Mouse (Mus musculus): Measurements from ENCODE around the gene Tmub1. TPM values are rescaled to one million over a fixed set of nuclear protein-coding genes. Genes with fewer than 3 reads are reported as not detected.

Gene Tmub1
- total RNA-seq (2021) = 10 to 100 TPM; 27.2 to 27.3 TPM
- long read RNA-seq, experiment 1, transcript Tmub1-201 (3 exons, 1,333 nt) = major isoform, 68 of 74 reads
- long read RNA-seq, experiment 1, partial matches to known transcripts = 0 of 74 reads
- long read RNA-seq, experiment 1, other reads (novel, unspliced or antisense) = 6 of 74 reads
- long read RNA-seq, experiment 2, transcript Tmub1-201 (3 exons, 1,333 nt) = major isoform, 44 of 52 reads
- long read RNA-seq, experiment 2, partial matches to known transcripts = 5 of 52 reads
- long read RNA-seq, experiment 2, other reads (novel, unspliced or antisense) = 3 of 52 reads

GRCm38 (mm10) chr5:24447624-24448298 lies at the start of gene Tmub1:
Gene Tmub1, minus strand, starts transcription at chr5:24447854.
- peak; percentile 82 to 90 for DNase-seq (ENCODE audit: low spot score in 2 of 2)

DNA sequence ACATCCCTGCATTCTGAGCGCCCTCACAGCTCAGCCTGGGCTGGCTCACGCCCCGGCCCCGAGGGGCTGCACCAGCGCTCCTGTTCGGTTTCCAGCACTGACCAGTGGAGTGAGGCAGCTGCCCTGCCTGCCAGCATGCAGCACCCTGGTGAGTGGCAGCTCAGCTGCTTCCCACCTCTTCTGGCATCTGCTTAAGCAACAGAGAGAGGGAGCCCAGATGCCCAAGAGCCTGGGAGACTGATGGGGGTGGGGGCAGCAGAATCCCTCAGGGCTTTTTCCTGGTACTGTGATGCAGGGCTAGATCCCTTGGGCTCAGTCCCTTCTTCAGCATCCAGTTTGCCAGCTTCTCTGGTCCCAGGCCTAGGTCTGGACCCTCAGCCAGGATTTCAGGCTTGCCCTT lies 49.1 kb upstream of the Tmub1 start:
- DNase-seq (ENCODE audit: low spot score in 2 of 2) = no peak

GRCm38 (mm10) chr5:24495019-24495418 lies 47.4 kb upstream of the Tmub1 start:
- no peak for DNase-seq (ENCODE audit: low spot score in 2 of 2)

- DNase-seq (ENCODE audit: low spot score in 2 of 2) = no peak
Observed at GRCm38 (mm10) chr5:24492546-24493285, 45.1 kb upstream of the Tmub1 start.

GRCm38 (mm10) chr5:24490413-24490920 lies 42.8 kb upstream of the Tmub1 start:
- no peak for DNase-seq (ENCODE audit: low spot score in 2 of 2)

GRCm38 (mm10) chr5:24486738-24487137 lies 39.1 kb upstream of the Tmub1 start:
- DNase-seq (ENCODE audit: low spot score in 2 of 2) = no peak

DNA sequence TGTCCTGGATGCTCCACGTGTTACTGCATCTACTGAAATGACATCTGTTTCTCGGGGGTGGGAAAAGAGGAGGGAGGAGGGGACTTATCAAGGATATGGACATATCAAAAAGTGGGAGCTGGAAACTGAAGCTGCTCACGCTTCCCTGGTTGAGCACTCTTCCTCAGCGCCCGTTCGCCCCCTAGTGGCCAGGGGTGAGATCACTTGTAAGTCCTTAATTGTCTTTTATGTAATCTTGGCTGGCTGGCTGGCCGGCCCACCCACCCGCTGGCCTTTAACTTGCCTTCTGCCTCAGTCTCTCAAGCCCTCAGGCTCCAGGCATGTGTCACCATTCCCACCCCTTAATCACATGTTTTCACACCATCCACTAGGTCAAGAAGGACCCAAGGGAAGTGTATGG lies 38.4 kb upstream of the Tmub1 start:
- DNase-seq (ENCODE audit: low spot score in 2 of 2) = peak; percentile 92 to 96

DNA sequence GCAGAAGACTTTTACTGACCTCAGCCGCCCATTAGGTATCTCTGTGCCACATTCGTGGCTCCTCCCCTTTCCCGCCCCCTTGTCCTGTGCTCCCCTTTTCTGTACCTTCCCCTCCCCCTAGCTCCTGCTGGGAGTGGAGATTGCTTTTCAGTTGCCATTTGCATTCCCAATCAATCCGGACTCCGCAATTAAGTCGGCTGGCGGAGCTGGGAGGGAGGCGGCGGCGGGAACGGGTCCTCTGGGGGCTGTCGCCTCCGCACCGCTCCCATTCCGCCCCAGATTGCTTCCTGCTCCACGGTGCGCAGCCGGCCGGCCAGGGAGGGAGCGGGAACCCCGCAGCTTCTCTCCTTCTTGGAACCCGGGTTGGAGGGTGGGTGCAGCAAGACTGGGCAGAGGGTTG lies 37.3 kb upstream of the Tmub1 start:
- no peak for DNase-seq (ENCODE audit: low spot score in 2 of 2)

DNA sequence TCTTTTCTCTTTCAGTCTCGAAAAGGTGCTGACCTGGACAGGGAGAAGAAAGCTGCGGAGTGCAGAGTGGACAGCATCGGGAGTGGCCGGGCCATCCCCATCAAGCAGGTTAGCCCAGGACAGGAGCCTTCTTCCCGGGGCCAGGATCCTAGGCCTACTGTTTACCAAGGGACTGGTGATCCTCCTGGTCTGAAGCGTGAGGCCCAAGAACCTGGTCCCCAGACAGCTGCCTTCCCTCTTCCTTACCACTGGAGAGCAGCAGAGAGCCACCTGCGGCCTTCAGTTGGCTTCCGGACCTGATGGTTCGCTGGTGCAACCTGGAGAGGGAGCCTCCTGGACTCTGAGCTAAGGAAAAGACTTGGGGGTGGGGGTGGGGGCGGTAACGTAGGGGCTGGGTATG lies 35.7 kb upstream of the Tmub1 start:
- DNase-seq (ENCODE audit: low spot score in 2 of 2) = peak; percentile 70 to 77

GRCm38 (mm10) chr5:24482247-24483079 lies 34.8 kb upstream of the Tmub1 start:
- no peak for DNase-seq (ENCODE audit: low spot score in 2 of 2)

- peak; percentile 68 to 72 for DNase-seq (ENCODE audit: low spot score in 2 of 2)
Observed at GRCm38 (mm10) chr5:24481647-24482046, 34.0 kb upstream of the Tmub1 start.

- DNase-seq (ENCODE audit: low spot score in 2 of 2) = no peak
Observed at GRCm38 (mm10) chr5:24477909-24478308, 30.3 kb upstream of the Tmub1 start.

GRCm38 (mm10) chr5:24475476-24476241 lies 28.0 kb upstream of the Tmub1 start:
- DNase-seq (ENCODE audit: low spot score in 2 of 2) = no peak

- DNase-seq (ENCODE audit: low spot score in 2 of 2) = peak; percentile 76 to 87
Observed at GRCm38 (mm10) chr5:24474723-24475261, 27.1 kb upstream of the Tmub1 start.

- no peak for DNase-seq (ENCODE audit: low spot score in 2 of 2)
Observed at GRCm38 (mm10) chr5:24474025-24474722, 26.5 kb upstream of the Tmub1 start.

- no peak for DNase-seq (ENCODE audit: low spot score in 2 of 2)
Observed at GRCm38 (mm10) chr5:24472884-24473619, 25.4 kb upstream of the Tmub1 start.

GRCm38 (mm10) chr5:24470600-24470999 lies 22.9 kb upstream of the Tmub1 start:
- peak; percentile 73 to 82 for DNase-seq (ENCODE audit: low spot score in 2 of 2)

GRCm38 (mm10) chr5:24466762-24467161 lies 19.1 kb upstream of the Tmub1 start:
- no peak for DNase-seq (ENCODE audit: low spot score in 2 of 2)

DNA sequence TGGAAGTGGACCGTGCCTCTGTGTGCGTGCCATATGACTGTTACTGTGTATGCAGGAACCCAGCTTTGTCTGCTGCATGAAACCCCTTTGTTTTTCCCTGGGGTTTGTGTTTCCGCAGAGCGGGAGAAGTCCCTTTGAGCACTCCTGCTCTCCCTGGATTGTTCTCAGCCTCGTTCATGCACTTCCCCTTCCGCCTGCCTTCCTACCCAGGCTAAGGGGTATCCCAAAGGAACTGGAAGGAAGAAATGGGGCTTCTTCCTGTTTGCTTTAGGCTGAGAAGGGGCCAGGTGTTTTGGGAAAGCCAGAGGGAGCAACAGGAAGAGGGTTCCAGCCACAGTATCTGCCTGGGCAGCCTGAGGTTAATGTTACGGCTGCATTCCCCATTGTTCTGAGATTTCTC lies 8.0 kb upstream of the Tmub1 start:
- no peak for DNase-seq (ENCODE audit: low spot score in 2 of 2)

Data from left cerebral cortex, adult 18-20 months (tissue).